Mouse (Mus musculus) kidney, postnatal 0 days (tissue): Measurements from ENCODE around the gene Ndufs3. TPM values are rescaled to one million over a fixed set of nuclear protein-coding genes. Genes with fewer than 3 reads are reported as not detected.
A peak's percentile ranks its signal among the peaks of the same experiment; 100 is the strongest.

Source experiments
- ATAC-seq: fragments of 200-750 bp; cut with Nextera tagmentation; replicated peaks from 2 replicates; pipeline ENCODE4 v1.8.0; 2017; ENCODE audit warnings: low read depth, moderate number of reproducible peaks, moderate TSS enrichment, moderate library complexity; ENCODE audit not compliant: low FRiP score
- DNase-seq: peaks from one replicate; pipeline ENCODE4 v3.0.0-alpha.2; 2016; ENCODE audit warnings: low spot score
- H3K27ac ChIP-seq: fragments of 300-500 bp; sonication (generic); 2 replicates; pipeline ENCODE4 v1.5.1; 2014; ENCODE audit warnings: mild to moderate bottlenecking
- H3K27me3 ChIP-seq: fragments of 300-500 bp; sonication (generic); 2 replicates; pipeline ENCODE4 v1.6.1; 2014; ENCODE audit warnings: low read length, mixed read lengths; ENCODE audit not compliant: insufficient read depth
- H3K36me3 ChIP-seq: fragments of 300-500 bp; sonication (generic); 2 replicates; pipeline ENCODE4 v1.6.1; 2014; ENCODE audit warnings: low read length, mixed read lengths; ENCODE audit not compliant: insufficient read depth
- H3K4me1 ChIP-seq: fragments of 300-500 bp; sonication (generic); replicated peaks from 2 replicates; pipeline ENCODE4 v1.6.1; 2014; ENCODE audit warnings: antibody characterized with exemption, low read length, mixed read lengths; ENCODE audit not compliant: insufficient read depth
- H3K4me2 ChIP-seq: fragments of 300-500 bp; sonication (generic); 2 replicates; pipeline ENCODE4 v1.6.1; 2014; ENCODE audit warnings: mild to moderate bottlenecking, low read length, moderate library complexity, mixed read lengths
- H3K4me3 ChIP-seq: fragments of 300-500 bp; sonication (generic); replicated peaks from 2 replicates; pipeline ENCODE4 v1.5.1; 2014; ENCODE audit warnings: low read depth, low read length
- H3K9ac ChIP-seq: fragments of 300-500 bp; sonication (generic); 2 replicates; pipeline ENCODE4 v1.6.1; 2014; ENCODE audit warnings: low read depth, low read length
- H3K9me3 ChIP-seq: fragments of 300-500 bp; sonication (generic); replicated peaks from 2 replicates; pipeline ENCODE4 v1.6.1; 2016; ENCODE audit warnings: low read length, inconsistent platforms, mixed read lengths
- CTCF ChIP-seq: IDR thresholded peaks from 2 replicates; pipeline ENCODE4 v1.5.1; 2016; ENCODE audit warnings: antibody characterized with exemption, low read depth, mild to moderate bottlenecking, moderate library complexity
- WGBS: fragments of 180-500 bp; shearing (Covaris S2); extraction: QIAGEN DNeasy Blood & Tissue Kit; methylation state at CpG from one replicate; pipeline ENCODE4 v1.1.7; 2014; 5-methylcytosine and 5-hydroxymethylcytosine counted together
- polyA plus RNA-seq: library from polyadenylated mRNA; unstranded; fragments of >200 nt; fragmentation: Nextera tagmentation; extraction: Ambion mirVana; gene quantifications from 2 replicates; pipeline ENCODE4 v1.2.1, GENCODE M21; 2015

Gene Ndufs3
- 322 and 331 TPM in 2 replicates for polyA plus RNA-seq

DNA sequence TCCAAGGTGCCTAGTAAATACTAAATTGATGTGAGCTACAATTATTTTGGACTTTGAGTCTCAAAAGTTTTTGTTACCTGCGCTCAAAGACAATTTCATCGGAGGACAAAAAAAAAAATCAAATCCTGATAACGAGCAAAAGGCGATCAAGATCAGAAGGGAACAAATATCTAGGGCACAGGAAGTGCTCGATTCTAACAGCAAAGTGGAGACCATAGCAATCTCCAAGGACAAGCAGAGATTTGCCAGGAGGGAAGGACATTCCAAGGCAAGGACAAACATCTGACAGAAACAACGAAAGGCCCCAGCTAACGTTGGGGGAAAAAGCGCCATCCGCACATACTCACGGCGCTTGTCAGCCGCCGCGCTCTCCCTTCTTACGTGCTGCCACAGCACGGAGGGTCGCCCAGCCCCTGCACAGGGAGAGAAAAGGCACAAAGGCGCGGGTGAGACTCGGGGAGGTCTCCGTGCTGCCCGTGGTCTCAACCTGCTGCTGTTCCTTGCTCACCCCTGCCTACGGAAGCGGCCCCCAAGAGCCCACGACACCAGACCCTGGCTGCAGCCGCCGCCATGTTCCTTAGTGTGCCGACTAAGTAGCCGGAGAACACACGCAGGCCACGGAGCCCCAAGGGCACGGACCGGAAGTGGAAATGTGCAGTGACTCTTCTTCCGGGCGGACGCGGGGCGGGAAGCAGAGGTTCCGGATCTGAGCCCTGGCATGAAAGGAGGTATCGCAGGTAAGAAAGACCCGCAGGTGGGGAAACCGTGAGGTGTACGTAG, at the start of gene Ndufs3, which contains the start of gene Kbtbd4:
Ndufs3 (minus strand) TSS at position 752 of the 780 bp plus-strand sequence.
Kbtbd4 (plus strand) TSS at position 665 of the 780 bp plus-strand sequence.
- Histone ChIP-seq H3K4me1 (0 out of 2 replicates have a peak, but pooled peaks cover 12% of the 10 kb centered on the region), H3K9me3 (no peaks in the 10 kb centered on the region), H3K36me3 (peaks cover 21% of the 10 kb centered on the region), H3K4me2 (peak within 1 kb of the TSS; percentile 70), H3K27ac (peak within 1 kb of the TSS; percentile 95), H3K27me3 (no peaks in the 10 kb centered on the region), H3K9ac (peak within 1 kb of the TSS; percentile 89), H3K4me3 (peak within 1 kb of the TSS; percentile 89)
- TF ChIP-seq CTCF = 0 out of 2 replicates have a peak, but pooled peaks have one; percentile 3
- ATAC-seq (peak; percentile 95), DNase-seq (peak; percentile 95)
- under 1% methylated on average over 43 of the region's 43 CpGs for WGBS

DNA sequence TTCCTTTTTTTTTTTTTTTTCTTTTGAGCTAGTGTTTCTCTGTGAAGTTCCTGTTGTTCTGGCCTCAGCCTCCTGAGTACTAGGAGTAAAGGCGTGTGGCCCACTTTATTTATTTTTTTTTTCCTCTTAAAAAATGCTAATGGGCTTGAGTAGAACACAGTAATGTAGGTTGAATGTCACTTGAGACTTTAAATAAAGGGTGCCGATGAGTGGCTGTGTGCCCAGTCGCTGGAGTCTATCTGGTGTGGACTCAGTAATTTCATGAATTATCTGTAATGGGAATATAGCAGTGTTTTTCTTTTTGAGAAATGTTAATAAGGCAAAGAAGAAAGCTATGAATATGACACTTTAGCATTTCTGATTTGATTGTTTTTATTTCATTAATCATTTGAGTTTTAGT, 48.8 kb upstream of the Ndufs3 start:
- WGBS = 24% methylated on average over 3 of the region's 3 CpGs
- DNase-seq = no peak
- H3K4me3 ChIP-seq = no peak overlapping the region
- no peaks in the 10 kb centered on the region for H3K27me3 ChIP-seq
- H3K36me3 ChIP-seq = no peaks in the 10 kb centered on the region
- no peak overlapping the region for H3K27ac ChIP-seq
- no peaks in the 10 kb centered on the region for H3K9me3 ChIP-seq
- ATAC-seq = no peak
- no peak overlapping the region for H3K4me2 ChIP-seq
- H3K9ac ChIP-seq = no peak overlapping the region
- peaks cover 8% of the 10 kb centered on the region; the same call in 1 of the 2 replicates for H3K4me1 ChIP-seq
- TF ChIP-seq CTCF = no peak

GRCm38 (mm10) chr2:90950582-90951194, 46.1 kb upstream of the Ndufs3 start:
- no peak overlapping the region for H3K4me3 ChIP-seq
- no peaks in the 10 kb centered on the region for H3K9me3 ChIP-seq
- no peak overlapping the region for H3K9ac ChIP-seq
- no peak overlapping the region for H3K4me2 ChIP-seq
- H3K36me3 ChIP-seq = no peaks in the 10 kb centered on the region
- peaks cover 8% of the 10 kb centered on the region; the same call in 1 of the 2 replicates for H3K4me1 ChIP-seq
- H3K27me3 ChIP-seq = no peaks in the 10 kb centered on the region
- no peak overlapping the region for H3K27ac ChIP-seq
- ATAC-seq = 0 out of 2 replicates have a peak, but pooled peaks have one; percentile 25
- DNase-seq = no peak
- no peak for TF ChIP-seq CTCF

GRCm38 (mm10) chr2:90950149-90950548, 45.5 kb upstream of the Ndufs3 start:
- DNase-seq (no peak), ATAC-seq (no peak)
- TF ChIP-seq CTCF = no peak
- no peaks in the 10 kb centered on the region for H3K27me3 ChIP-seq
- H3K9me3 ChIP-seq = no peaks in the 10 kb centered on the region
- no peak overlapping the region for H3K4me2 ChIP-seq
- 85% methylated on average over 5 of the region's 5 CpGs for WGBS
- H3K9ac ChIP-seq = no peak overlapping the region
- H3K4me3 ChIP-seq = no peak overlapping the region
- H3K4me1 ChIP-seq = peaks cover 8% of the 10 kb centered on the region; the same call in 1 of the 2 replicates
- H3K36me3 ChIP-seq = no peaks in the 10 kb centered on the region
- no peak overlapping the region for H3K27ac ChIP-seq

DNA sequence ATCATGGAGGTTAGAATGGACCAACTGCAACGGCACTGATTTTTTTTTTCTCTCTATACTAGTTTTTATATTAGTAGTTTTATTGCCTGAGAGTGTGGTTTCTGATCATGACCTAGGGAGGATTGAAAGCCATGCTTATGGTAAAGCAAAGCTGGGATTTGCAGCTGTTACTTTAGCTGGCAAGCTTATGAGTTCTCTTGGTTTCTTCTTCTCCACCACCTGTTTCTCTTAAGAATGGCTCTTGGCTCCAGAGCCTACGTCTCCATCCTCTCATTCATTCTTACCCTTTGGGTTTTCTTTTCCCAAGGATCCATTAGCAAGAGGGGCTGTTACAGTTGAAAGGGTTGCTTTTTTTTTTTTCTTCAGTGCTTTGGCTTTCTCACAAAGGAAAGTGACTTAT, 37.1 kb upstream of the Ndufs3 start:
- ATAC-seq = no peak

More for the DNA sequence above, 37.1 kb upstream of the Ndufs3 start:
- peaks cover 12% of the 10 kb centered on the region for H3K4me1 ChIP-seq
- no peak for DNase-seq
- H3K9me3 ChIP-seq = no peaks in the 10 kb centered on the region
- H3K9ac ChIP-seq = no peak overlapping the region
- no peak overlapping the region for H3K27ac ChIP-seq
- no peaks in the 10 kb centered on the region for H3K36me3 ChIP-seq
- H3K4me2 ChIP-seq = peak overlapping the region; percentile 70
- peak overlapping the region; percentile 99 for H3K4me3 ChIP-seq
- 51% methylated on average over 2 of the region's 2 CpGs for WGBS
- H3K27me3 ChIP-seq = no peaks in the 10 kb centered on the region
- TF ChIP-seq CTCF = no peak
